ENCODE assay signal across 7 mouse cellular contexts in the genomic region with DNA sequence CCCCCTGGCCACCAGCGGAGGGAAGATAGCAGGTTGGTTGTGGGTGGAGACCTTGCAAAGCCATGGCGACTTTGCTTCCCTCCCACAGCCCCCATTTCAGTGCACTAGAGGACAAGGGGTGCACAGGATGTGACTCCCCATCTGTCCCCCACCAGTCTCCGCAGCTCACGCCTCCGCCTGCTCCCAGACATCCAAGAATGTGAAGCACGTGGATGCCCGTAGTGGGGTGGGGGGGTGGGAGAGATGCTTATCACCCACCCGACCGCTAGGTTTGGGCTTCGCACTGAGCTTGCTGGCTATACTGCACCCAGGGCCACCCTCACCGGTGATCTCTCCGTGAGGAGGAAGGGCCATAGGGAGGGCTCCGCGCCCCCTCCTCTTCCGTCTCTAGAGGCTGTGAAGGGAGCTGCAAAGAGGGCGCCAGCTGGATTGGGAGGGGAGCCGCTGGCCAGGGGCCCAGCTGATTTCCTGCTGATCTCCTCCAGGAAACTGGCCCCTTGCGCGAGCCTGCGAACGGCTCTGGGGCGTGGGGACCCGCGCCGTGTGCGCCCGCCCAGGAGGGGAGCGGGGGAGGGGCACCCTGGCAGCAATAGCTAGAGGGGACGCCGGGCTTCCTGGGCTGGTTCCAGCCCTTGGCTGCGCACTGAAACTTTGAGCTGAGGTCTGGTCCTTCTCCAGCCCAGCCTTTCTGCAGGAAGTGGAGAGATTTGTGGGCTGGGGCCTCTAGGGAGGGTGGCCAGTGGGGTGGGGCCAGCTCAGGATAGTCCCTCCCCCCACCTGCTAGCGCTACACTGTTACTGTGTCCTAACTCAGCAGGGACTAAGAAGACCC. TPM values are rescaled to one million over a fixed set of nuclear protein-coding genes. Genes with fewer than 3 reads are reported as not detected.
DNase-seq lines count a peak whose midpoint lies in the region; ATAC-seq lines count a peak whose summit lies in the region.

No protein-coding gene starts in this region.

- H3K36me3 ChIP-seq in forebrain, embryonic 12.5 days (replicated peaks) = no peaks in the 10 kb centered on the region
- H3K36me3 ChIP-seq in midbrain, embryonic 10.5 days = peaks cover 14% of the 10 kb centered on the region; the same call in 1 of the 2 replicates
- H3K36me3 ChIP-seq in stomach, embryonic 14.5 days (ENCODE audit: control insufficient read depth, insufficient read depth, low read length) = peaks cover 19% of the 10 kb centered on the region

- peaks cover 96% of the 10 kb centered on the region for H3K4me1 ChIP-seq in forebrain, embryonic 12.5 days
- H3K4me1 ChIP-seq in midbrain, embryonic 10.5 days = peaks cover 98% of the 10 kb centered on the region
- peaks cover 77% of the 10 kb centered on the region for H3K4me1 ChIP-seq in stomach, embryonic 14.5 days (ENCODE audit: control insufficient read depth, insufficient read depth, low read length)

- H3K27ac ChIP-seq in forebrain, embryonic 12.5 days = peak overlapping the region; percentile 73
- peak overlapping the region; percentile 85 for H3K27ac ChIP-seq in midbrain, embryonic 10.5 days (replicated peaks)
- peak overlapping the region; percentile 96 for H3K27ac ChIP-seq in stomach, embryonic 14.5 days (ENCODE audit: low read length)

- intact Hi-C loops in heart, postnatal 25 days (cut with DNase I) = loop anchor here (2.0 kb wide), 1 partner anchor 21 kb away; no protein-coding TSS in a partner anchor

- no peaks in the 10 kb centered on the region for H3K9me3 ChIP-seq in forebrain, embryonic 12.5 days
- no peaks in the 10 kb centered on the region for H3K9me3 ChIP-seq in midbrain, embryonic 10.5 days (replicated peaks)
- no peaks in the 10 kb centered on the region for H3K9me3 ChIP-seq in stomach, embryonic 14.5 days (ENCODE audit: control insufficient read depth, low read depth, low read length)

- peak; percentile 90 for DNase-seq in ES-CJ7 (ENCODE audit: low read depth, low spot score)
- DNase-seq in adrenal gland, adult 2 months = peak; percentile 90
- peak; percentile 89 for DNase-seq in heart, postnatal 25 days (ENCODE audit: low spot score)
- DNase-seq in kidney, postnatal 4 days = peak; percentile 92 to 95
- peak; percentile 48 for DNase-seq in midbrain, embryonic 10.5 days (ENCODE audit: low spot score)

- WGBS in forebrain, embryonic 12.5 days = under 1% methylated on average over 30 of the region's 32 CpGs
- 2% methylated on average over 32 of the region's 32 CpGs for WGBS in midbrain, embryonic 10.5 days
- under 1% methylated on average over 32 of the region's 32 CpGs for WGBS in stomach, embryonic 14.5 days

- H3K4me3 ChIP-seq in forebrain, embryonic 12.5 days (replicated peaks) = peak overlapping the region; percentile 63
- peak overlapping the region; percentile 74 for H3K4me3 ChIP-seq in midbrain, embryonic 10.5 days
- H3K4me3 ChIP-seq in stomach, embryonic 14.5 days (ENCODE audit: low read depth, low read length) = peak overlapping the region; percentile 78

- H3K9ac ChIP-seq in forebrain, embryonic 12.5 days = peak overlapping the region; percentile 60
- H3K9ac ChIP-seq in stomach, embryonic 14.5 days (replicated peaks; ENCODE audit: low read depth, low read length) = peak overlapping the region; percentile 71

- peak; percentile 16; the same call in 1 of the 2 replicates for ATAC-seq in forebrain, embryonic 12.5 days (ENCODE audit: low FRiP score)
- peak; percentile 82 for ATAC-seq in stomach, embryonic 14.5 days (ENCODE audit: insufficient number of reproducible peaks, insufficient read depth, low FRiP score, low read depth)

- H3K4me2 ChIP-seq in forebrain, embryonic 12.5 days = peak overlapping the region; percentile 100
- peak overlapping the region; percentile 99 for H3K4me2 ChIP-seq in stomach, embryonic 14.5 days (replicated peaks; ENCODE audit: low read depth, low read length)

- peaks cover 32% of the 10 kb centered on the region for H3K27me3 ChIP-seq in forebrain, embryonic 12.5 days
- peaks cover 58% of the 10 kb centered on the region for H3K27me3 ChIP-seq in midbrain, embryonic 10.5 days (ENCODE audit: low read depth, poor library complexity, severe bottlenecking)
- H3K27me3 ChIP-seq in stomach, embryonic 14.5 days (ENCODE audit: control insufficient read depth, insufficient read depth, low read length) = no peaks in the 10 kb centered on the region

RNA-seq across cellular contexts. Expression of gene Gjd3, which starts 19.4 kb away (rescaled TPM):
- total RNA-seq in adrenal gland, adult 2 months (2021) = not detected
- polyA plus RNA-seq in adrenal gland, adult 2 months (2012; rRNA removed) = 1.1 and 1.2 TPM in 2 replicates
- polyA plus RNA-seq in forebrain, embryonic 12.5 days (2016; fragmentation: Nextera tagmentation; extraction: Ambion mirVana) = 0.24 and 0.47 TPM in 2 replicates
- total RNA-seq in heart, postnatal 25 days (2021) = 1 to 10 TPM in 1 of 2 experiments, under 1 TPM in 1; 0.52 to 1.1 TPM
- 0.16 TPM in 1 of 2 replicates, not detected in the other for polyA plus RNA-seq in midbrain, embryonic 10.5 days (2016; fragmentation: Nextera tagmentation; extraction: Ambion mirVana)
- polyA plus RNA-seq in stomach, embryonic 14.5 days (2014; fragmentation: Nextera tagmentation; extraction: Ambion mirVana) = not detected in 2 replicates

RNA-seq across cellular contexts. Expression of gene Rara, which starts 35.8 kb away (rescaled TPM):
- 10 to 100 TPM; 17.0 to 30.8 TPM for total RNA-seq in adrenal gland, adult 2 months (2021)
- 43.7 and 44.9 TPM in 2 replicates for polyA plus RNA-seq in adrenal gland, adult 2 months (2012; rRNA removed)
- 14.0 and 16.4 TPM in 2 replicates for polyA plus RNA-seq in forebrain, embryonic 12.5 days (2016; fragmentation: Nextera tagmentation; extraction: Ambion mirVana)
- total RNA-seq in heart, postnatal 25 days (2021) = 10 to 100 TPM; 11.8 TPM
- polyA plus RNA-seq in midbrain, embryonic 10.5 days (2016; fragmentation: Nextera tagmentation; extraction: Ambion mirVana) = 15.5 and 16.1 TPM in 2 replicates
- polyA plus RNA-seq in stomach, embryonic 14.5 days (2014; fragmentation: Nextera tagmentation; extraction: Ambion mirVana) = 54.0 and 56.8 TPM in 2 replicates

RNA-seq across cellular contexts. Expression of gene Cdc6, which starts 55.8 kb away (rescaled TPM):
- under 1 TPM; 0.48 to 0.86 TPM for total RNA-seq in adrenal gland, adult 2 months (2021)
- 0.07 and 0.08 TPM in 2 replicates for polyA plus RNA-seq in adrenal gland, adult 2 months (2012; rRNA removed)
- polyA plus RNA-seq in forebrain, embryonic 12.5 days (2016; fragmentation: Nextera tagmentation; extraction: Ambion mirVana) = 38.0 and 43.1 TPM in 2 replicates
- under 1 TPM; 0.28 to 0.52 TPM for total RNA-seq in heart, postnatal 25 days (2021)
- polyA plus RNA-seq in midbrain, embryonic 10.5 days (2016; fragmentation: Nextera tagmentation; extraction: Ambion mirVana) = 53.3 and 67.8 TPM in 2 replicates
- polyA plus RNA-seq in stomach, embryonic 14.5 days (2014; fragmentation: Nextera tagmentation; extraction: Ambion mirVana) = 31.4 and 32.6 TPM in 2 replicates

Comparison
In these comparisons a context has a peak if more than half of its experiments do, and no peak if none do; other contexts are left out.
1. Peak in every context shown above with its lines: DNase-seq, ATAC-seq, H3K4me3 ChIP-seq and H3K27ac ChIP-seq.
2. RNA of gene Cdc6, which starts 55.8 kb away (polyA plus RNA-seq): 53.3 to 67.8 TPM in midbrain, embryonic 10.5 days, 38.0 to 43.1 TPM in forebrain, embryonic 12.5 days and 31.4 to 32.6 TPM in stomach, embryonic 14.5 days; 0.07 to 0.08 TPM in adrenal gland, adult 2 months; every median in the first group is over 10 times any median in the second.